Mouse (Mus musculus): ENCODE measurements around the gene Rwdd3.

Gene Rwdd3

GRCm38 (mm10) chr3:121171243-121171871, at the start of gene Rwdd3:
Gene Rwdd3, minus strand, starts transcription at chr3:121171695.
- DNase-seq = peak; percentile 87 to 93

GRCm38 (mm10) chr3:121217011-121217410, 45.5 kb upstream of the Rwdd3 start:
- DNase-seq = no peak

- no peak for DNase-seq
Observed at GRCm38 (mm10) chr3:121213501-121213900, 42.0 kb upstream of the Rwdd3 start.

- DNase-seq = peak in 1 of 2 experiments; percentile 10
Observed at GRCm38 (mm10) chr3:121212156-121212555, 40.7 kb upstream of the Rwdd3 start.

- DNase-seq = no peak
Observed at GRCm38 (mm10) chr3:121208994-121209393, 37.5 kb upstream of the Rwdd3 start.

- DNase-seq = no peak
Observed at GRCm38 (mm10) chr3:121206202-121206882, 34.8 kb upstream of the Rwdd3 start.

GRCm38 (mm10) chr3:121202638-121203037, 31.1 kb upstream of the Rwdd3 start:
- DNase-seq = no peak

- no peak for DNase-seq
Observed at GRCm38 (mm10) chr3:121201012-121201747, 29.7 kb upstream of the Rwdd3 start.

GRCm38 (mm10) chr3:121189199-121189598, 17.7 kb upstream of the Rwdd3 start:
- DNase-seq = no peak

- no peak for DNase-seq
Observed at GRCm38 (mm10) chr3:121187510-121187909, 16.0 kb upstream of the Rwdd3 start.

- no peak for DNase-seq
Observed at GRCm38 (mm10) chr3:121186925-121187324, 15.4 kb upstream of the Rwdd3 start.

GRCm38 (mm10) chr3:121185197-121185596, 13.7 kb upstream of the Rwdd3 start:
- DNase-seq = no peak

- DNase-seq = no peak
Observed at GRCm38 (mm10) chr3:121176011-121176410, 4.5 kb upstream of the Rwdd3 start.

GRCm38 (mm10) chr3:121174248-121174945, 2.9 kb upstream of the Rwdd3 start:
- no peak for DNase-seq

GRCm38 (mm10) chr3:121172718-121173117, 1.2 kb upstream of the Rwdd3 start:
- no peak for DNase-seq

- DNase-seq = peak in 1 of 2 experiments; percentile 63
Observed at GRCm38 (mm10) chr3:121171872-121172265, 374 bp upstream of the Rwdd3 start.

GRCm38 (mm10) chr3:121170631-121171030, 864 bp downstream of the Rwdd3 start:
- DNase-seq = no peak

- no peak for DNase-seq
Observed at GRCm38 (mm10) chr3:121169092-121169942, 2.2 kb downstream of the Rwdd3 start.

GRCm38 (mm10) chr3:121168581-121168980, 2.9 kb downstream of the Rwdd3 start:
- DNase-seq = no peak

GRCm38 (mm10) chr3:121163271-121163819, 8.2 kb downstream of the Rwdd3 start:
- peak in 1 of 2 experiments; percentile 69 for DNase-seq

GRCm38 (mm10) chr3:121161661-121162060, 9.8 kb downstream of the Rwdd3 start:
- DNase-seq = no peak

GRCm38 (mm10) chr3:121160424-121160823, 11.1 kb downstream of the Rwdd3 start:
- no peak for DNase-seq
